Mouse (Mus musculus): ENCODE measurements at regions not wholly inside any gene's neighbourhood (a gene's known extent, or its start where the extent isn't known, plus 50 kb on each side); places are given as distances from the start of the nearest gene placed in this dataset.
A peak's percentile ranks its signal among the peaks of the same experiment; 100 is the strongest.

GRCm38 (mm10) chr1:51537765-51538360 lies 59.6 kb upstream of the Nabp1 start:
- ATAC-seq (ENCODE audit: poor library complexity, severe bottlenecking): peak; percentile 56

- ATAC-seq (ENCODE audit: poor library complexity, severe bottlenecking): no peak
Measured at GRCm38 (mm10) chr1:51536076-51536475, 57.9 kb upstream of the Nabp1 start.

GRCm38 (mm10) chr1:51535414-51535813 lies 57.2 kb upstream of the Nabp1 start:
- ATAC-seq (ENCODE audit: poor library complexity, severe bottlenecking): no peak

- no peak for ATAC-seq (ENCODE audit: poor library complexity, severe bottlenecking)
Measured at GRCm38 (mm10) chr1:51531360-51531759, 53.1 kb upstream of the Nabp1 start.

- ATAC-seq (ENCODE audit: poor library complexity, severe bottlenecking): no peak
Measured at GRCm38 (mm10) chr1:51530191-51530926, 52.1 kb upstream of the Nabp1 start.

GRCm38 (mm10) chr1:51529653-51530052 lies 51.4 kb upstream of the Nabp1 start:
- peak; percentile 95 for ATAC-seq (ENCODE audit: poor library complexity, severe bottlenecking)

GRCm38 (mm10) chr1:51528671-51529070 lies 50.4 kb upstream of the Nabp1 start:
- ATAC-seq (ENCODE audit: poor library complexity, severe bottlenecking): no peak

Measured in megakaryocyte, adult 5-6 weeks (primary cell).